Mouse (Mus musculus) layer of hippocampus, adult 2 months (tissue): ENCODE data around the gene Atp12a. TPM values are rescaled to one million over a fixed set of nuclear protein-coding genes. Genes with fewer than 3 reads are reported as not detected.
A peak's percentile ranks its signal among the peaks of the same experiment; 100 is the strongest.

Experiments
- DNase-seq, 2 experiments: peaks; one replicate each; pipeline ENCODE4 v3.0.0; 2022; ENCODE audit warnings: low spot score in 2 of 2
- H3K27ac ChIP-seq: fragments of 200-600 bp; 2 replicates; pipeline ENCODE4 v1.8.1; 2022
- H3K4me3 ChIP-seq: fragments of 200-600 bp; 2 replicates; pipeline ENCODE4 v1.8.1; 2022; ENCODE audit warnings: mild to moderate bottlenecking
- CTCF ChIP-seq: fragments of 200-600 bp; conservative IDR thresholded peaks from 2 replicates; pipeline ENCODE4 v1.8.1; 2022; ENCODE audit warnings: antibody characterized with exemption, mild to moderate bottlenecking, moderate library complexity
- long read RNA-seq, 2 experiments: library from polyadenylated mRNA; stranded (forward); transcript quantifications; one replicate each; pipeline ENCODE4 v2.0.0; 2021; ENCODE audit warnings: borderline mapping rate in 2 of 2
- total RNA-seq, 2 experiments: library from RNA; stranded (reverse); gene quantifications; 2 replicates each; pipeline ENCODE4 v1.2.3; 2021

The Atp12a gene
- not detected for total RNA-seq
- long read RNA-seq, experiment 1, result 0 reads
- long read RNA-seq, experiment 2, partial matches to known transcripts, result 0 of 2 reads
- long read RNA-seq, experiment 2, other reads (novel, unspliced or antisense), result 2 of 2 reads

- no peak for DNase-seq
- TF ChIP-seq CTCF, result no peak
- no peak within 1 kb of the TSS for H3K27ac ChIP-seq
Observed at GRCm38 (mm10) chr14:56364711-56365237, at the start of gene Atp12a. Atp12a (plus strand) TSS chr14:56365068.

GRCm38 (mm10) chr14:56315519-56315918 lies 49.3 kb upstream of the Atp12a start:
- DNase-seq, result no peak
- Histone ChIP-seq H3K4me3 (no peak overlapping the region), H3K27ac (no peak overlapping the region)
- no peak for TF ChIP-seq CTCF

More at GRCm38 (mm10) chr14:56364711-56365237, at the start of gene Atp12a:
- H3K4me3 ChIP-seq, result peak within 1 kb of the TSS; percentile 44

GRCm38 (mm10) chr14:56316333-56316732 lies 48.5 kb upstream of the Atp12a start:
- Histone ChIP-seq H3K27ac (no peak overlapping the region), H3K4me3 (no peak overlapping the region)
- no peak for TF ChIP-seq CTCF
- no peak for DNase-seq

GRCm38 (mm10) chr14:56322982-56323381 lies 41.9 kb upstream of the Atp12a start:
- no peak for TF ChIP-seq CTCF
- Histone ChIP-seq H3K27ac (no peak overlapping the region), H3K4me3 (no peak overlapping the region)
- no peak for DNase-seq

GRCm38 (mm10) chr14:56325038-56325437 lies 39.8 kb upstream of the Atp12a start:
- DNase-seq, result no peak

GRCm38 (mm10) chr14:56333700-56334099 lies 31.2 kb upstream of the Atp12a start:
- TF ChIP-seq CTCF, result no peak
- no peak overlapping the region for H3K4me3 ChIP-seq
- no peak for DNase-seq
- H3K27ac ChIP-seq, result no peak overlapping the region

More at GRCm38 (mm10) chr14:56325038-56325437, 39.8 kb upstream of the Atp12a start:
- no peak overlapping the region for H3K4me3 ChIP-seq
- TF ChIP-seq CTCF, result no peak
- no peak overlapping the region for H3K27ac ChIP-seq

GRCm38 (mm10) chr14:56334437-56334836 lies 30.4 kb upstream of the Atp12a start:
- no peak for DNase-seq
- Histone ChIP-seq H3K4me3 (no peak overlapping the region), H3K27ac (no peak overlapping the region)
- no peak for TF ChIP-seq CTCF

- DNase-seq, result no peak
- H3K4me3 ChIP-seq, result no peak overlapping the region
Observed at GRCm38 (mm10) chr14:56336032-56336431, 28.8 kb upstream of the Atp12a start.

GRCm38 (mm10) chr14:56337075-56337474 lies 27.8 kb upstream of the Atp12a start:
- TF ChIP-seq CTCF, result no peak
- no peak overlapping the region for H3K4me3 ChIP-seq
- no peak overlapping the region for H3K27ac ChIP-seq
- no peak for DNase-seq

More at GRCm38 (mm10) chr14:56336032-56336431, 28.8 kb upstream of the Atp12a start:
- TF ChIP-seq CTCF, result no peak
- H3K27ac ChIP-seq, result no peak overlapping the region

- no peak for TF ChIP-seq CTCF
Observed at GRCm38 (mm10) chr14:56337696-56338095, 27.2 kb upstream of the Atp12a start.

GRCm38 (mm10) chr14:56338882-56339442 lies 25.9 kb upstream of the Atp12a start:
- DNase-seq, result no peak
- Histone ChIP-seq H3K4me3 (no peak overlapping the region), H3K27ac (no peak overlapping the region)
- no peak for TF ChIP-seq CTCF

More at GRCm38 (mm10) chr14:56337696-56338095, 27.2 kb upstream of the Atp12a start:
- Histone ChIP-seq H3K27ac (no peak overlapping the region), H3K4me3 (no peak overlapping the region)
- no peak for DNase-seq

- Histone ChIP-seq H3K4me3 (no peak overlapping the region), H3K27ac (no peak overlapping the region)
- no peak for TF ChIP-seq CTCF
- peak; percentile 20 to 34 for DNase-seq
Observed at GRCm38 (mm10) chr14:56348704-56349103, 16.2 kb upstream of the Atp12a start.

GRCm38 (mm10) chr14:56349541-56349940 lies 15.3 kb upstream of the Atp12a start:
- Histone ChIP-seq H3K27ac (no peak overlapping the region), H3K4me3 (no peak overlapping the region)
- no peak for TF ChIP-seq CTCF
- no peak for DNase-seq
